Mouse (Mus musculus) spleen, adult 2 months (tissue): ENCODE measurements around the gene Ackr2. TPM values are rescaled to one million over a fixed set of nuclear protein-coding genes. Genes with fewer than 3 reads are reported as not detected.

Experiments used
- DNase-seq, 2 experiments: peaks; one replicate each; pipeline versions ENCODE4 v3.0.0 to v3.0.0-alpha.2; 2012 to 2021; ENCODE audit warnings: low spot score in 2 of 2, low read depth in 1 of 2
- H3K27ac ChIP-seq: fragments of 200-500 bp; 2 replicates; pipeline ENCODE4 v1.5.1; 2012; ENCODE audit warnings: low read length, inconsistent platforms; ENCODE audit not compliant: insufficient read depth
- H3K27me3 ChIP-seq: fragments of 200-500 bp; 2 replicates; pipeline ENCODE4 v1.6.1; 2012; ENCODE audit warnings: mild to moderate bottlenecking, moderate library complexity, low read length, inconsistent platforms; ENCODE audit not compliant: control insufficient read depth, insufficient read depth
- H3K36me3 ChIP-seq: fragments of 200-500 bp; 2 replicates; pipeline ENCODE4 v1.6.1; 2012; ENCODE audit warnings: mild to moderate bottlenecking, low read length, inconsistent platforms; ENCODE audit not compliant: control insufficient read depth, insufficient read depth
- H3K4me1 ChIP-seq: fragments of 200-500 bp; 2 replicates; pipeline ENCODE4 v1.6.1; 2011; ENCODE audit warnings: inconsistent platforms; ENCODE audit not compliant: control insufficient read depth, insufficient read depth, insufficient read length
- H3K4me3 ChIP-seq: fragments of 200-500 bp; 2 replicates; pipeline ENCODE4 v1.5.1; 2011; ENCODE audit warnings: mild to moderate bottlenecking, inconsistent platforms; ENCODE audit not compliant: insufficient read depth, insufficient read length; ENCODE audit errors: extremely low read depth
- CTCF ChIP-seq: fragments of 200-500 bp; IDR thresholded peaks from 2 replicates; pipeline ENCODE4 v1.5.1; 2011; ENCODE audit warnings: mild to moderate bottlenecking, inconsistent platforms; ENCODE audit not compliant: insufficient read depth, insufficient read length, insufficient replicate concordance; ENCODE audit errors: extremely low read depth
- POLR2A ChIP-seq: fragments of 200-500 bp; IDR thresholded peaks from 2 replicates; pipeline ENCODE4 v1.6.1; 2011; ENCODE audit warnings: low read depth, low read length, inconsistent platforms
- WGBS: fragments of 180-500 bp; shearing (Covaris S2); methylation state at CpG from one replicate; pipeline ENCODE4 v1.1.7; 2018; 5-methylcytosine and 5-hydroxymethylcytosine counted together
- polyA plus RNA-seq: library from polyadenylated mRNA; depleted of rRNA; stranded (reverse); fragments of >200 nt; gene quantifications from 2 replicates; pipeline ENCODE4 v1.2.3, GENCODE M21; 2012

Ackr2 gene
- polyA plus RNA-seq, 1 experiment, result 16.7 TPM

DNA sequence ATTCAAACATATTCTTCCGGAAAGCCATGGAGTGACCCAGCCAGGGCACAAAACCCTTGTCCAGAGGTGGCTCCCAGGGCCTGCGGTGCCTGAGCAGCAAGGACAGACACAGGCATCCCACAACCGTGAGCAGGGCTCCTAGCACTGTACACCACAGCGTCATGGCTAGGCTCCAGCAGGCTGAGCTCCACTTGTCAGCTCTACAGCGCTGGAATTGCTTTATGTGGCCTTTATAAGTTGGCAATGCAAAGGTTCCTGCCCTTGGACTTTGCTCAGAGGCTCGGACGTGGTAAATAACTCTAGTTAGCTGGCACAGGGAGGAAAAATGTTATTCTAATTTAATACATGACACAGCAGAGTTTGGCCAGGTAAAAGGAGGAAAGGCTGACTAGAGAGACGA lies 17.9 kb downstream of the Ackr2 start, which contains the start of gene Cyp8b1:
Gene Cyp8b1 (minus strand): TSS at position 204 of the 400 bp plus-strand sequence.
- no peak within 1 kb of the TSS for H3K4me3 ChIP-seq
- WGBS, result 84% methylated on average over 8 of the region's 8 CpGs
- DNase-seq, result no peak
- H3K27me3 ChIP-seq, result no peaks in the 10 kb centered on the region
- peaks cover 9% of the 10 kb centered on the region; the same call in 1 of the 2 replicates for H3K4me1 ChIP-seq
- no peak within 1 kb of the TSS for H3K27ac ChIP-seq
- TF ChIP-seq POLR2A, result no peak
- no peak for TF ChIP-seq CTCF
- H3K36me3 ChIP-seq, result no peaks in the 10 kb centered on the region

GRCm38 (mm10) chr9:121919027-121919501 lies 20.9 kb downstream of the Ackr2 start:
- Histone ChIP-seq H3K27ac (peak overlapping the region; percentile 39), H3K4me1 (peaks cover 9% of the 10 kb centered on the region; the same call in 1 of the 2 replicates), H3K27me3 (no peaks in the 10 kb centered on the region), H3K4me3 (no peak overlapping the region), H3K36me3 (no peaks in the 10 kb centered on the region)
- no peak for TF ChIP-seq CTCF
- peak; percentile 39; the same call in 1 of the 2 replicates for TF ChIP-seq POLR2A
- 18% methylated on average over 10 of the region's 10 CpGs for WGBS
- DNase-seq, result peak; percentile 49 to 66

GRCm38 (mm10) chr9:121923443-121923842 lies 25.3 kb downstream of the Ackr2 start:
- H3K27ac ChIP-seq, result no peak overlapping the region
- TF ChIP-seq POLR2A (no peak), CTCF (no peak)
- no peaks in the 10 kb centered on the region for H3K27me3 ChIP-seq
- no peak for DNase-seq
- peaks cover 28% of the 10 kb centered on the region; the same call in 1 of the 2 replicates for H3K4me1 ChIP-seq
- 82% methylated on average over 8 of the region's 8 CpGs for WGBS
- no peaks in the 10 kb centered on the region for H3K36me3 ChIP-seq
- no peak overlapping the region for H3K4me3 ChIP-seq

GRCm38 (mm10) chr9:121923906-121924305 lies 25.8 kb downstream of the Ackr2 start:
- Histone ChIP-seq H3K27ac (no peak overlapping the region), H3K4me3 (no peak overlapping the region), H3K4me1 (peaks cover 23% of the 10 kb centered on the region; the same call in 1 of the 2 replicates), H3K27me3 (no peaks in the 10 kb centered on the region), H3K36me3 (no peaks in the 10 kb centered on the region)
- WGBS, result 90% methylated on average over 5 of the region's 5 CpGs
- DNase-seq, result no peak
- no peak for TF ChIP-seq POLR2A
- TF ChIP-seq CTCF, result no peak

DNA sequence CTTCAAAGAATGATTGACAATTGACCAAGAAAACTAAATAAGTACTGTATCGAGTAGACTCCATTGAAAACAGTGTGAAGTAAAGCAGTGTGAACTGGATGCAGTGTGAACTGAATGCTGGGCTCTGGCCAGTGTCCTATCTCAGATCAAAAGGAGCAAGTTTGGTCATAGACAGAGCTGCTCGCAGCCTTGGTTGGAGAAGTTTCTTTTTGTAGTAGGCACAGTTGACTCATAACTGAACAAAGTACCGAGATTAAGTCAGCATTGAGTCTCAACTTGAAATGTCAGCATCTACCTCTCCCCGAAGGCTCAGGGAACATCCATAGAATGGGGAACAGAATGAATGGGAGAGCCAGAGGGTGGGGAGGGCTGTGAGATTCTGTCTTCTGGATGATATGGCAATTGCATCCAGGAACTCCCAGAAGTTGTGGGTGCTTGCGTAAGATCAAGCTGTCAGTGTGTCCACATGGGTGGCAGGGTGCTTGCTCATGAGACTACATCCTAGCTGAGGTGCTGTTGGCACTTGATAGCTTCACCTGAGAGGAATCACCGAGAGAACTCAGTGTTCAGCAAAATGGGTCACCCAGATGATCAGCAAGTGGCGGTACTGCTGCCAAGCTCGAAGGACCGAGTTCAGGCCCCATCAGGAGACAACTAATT lies 26.9 kb downstream of the Ackr2 start:
- TF ChIP-seq CTCF (no peak), POLR2A (no peak)
- no peak overlapping the region for H3K27ac ChIP-seq
- H3K4me1 ChIP-seq, result peaks cover 21% of the 10 kb centered on the region; the same call in 1 of the 2 replicates
- no peaks in the 10 kb centered on the region for H3K36me3 ChIP-seq
- WGBS, result 77% methylated on average over 9 of the region's 9 CpGs
- H3K4me3 ChIP-seq, result no peak overlapping the region
- DNase-seq, result no peak
- no peaks in the 10 kb centered on the region for H3K27me3 ChIP-seq

DNA sequence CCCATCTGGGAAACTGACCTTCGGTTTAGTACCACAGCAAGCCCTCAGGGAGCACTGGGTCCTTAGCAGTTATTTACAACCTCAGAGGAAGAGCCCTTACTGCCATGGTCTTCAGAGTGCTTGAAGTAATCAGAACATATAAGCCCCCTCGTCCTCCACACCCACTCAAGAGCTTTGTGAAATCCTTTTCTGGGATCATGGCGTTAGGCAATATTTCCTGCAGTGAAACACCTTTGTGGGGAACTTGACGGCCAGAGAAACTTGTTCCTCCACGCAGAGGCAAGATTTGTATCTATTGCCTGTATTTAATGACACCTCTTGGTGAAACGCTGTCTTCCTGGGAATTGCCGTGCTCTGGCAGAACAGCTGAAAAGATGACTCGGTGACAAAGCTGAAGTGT lies 27.8 kb downstream of the Ackr2 start:
- no peak for TF ChIP-seq CTCF
- TF ChIP-seq POLR2A, result no peak
- H3K36me3 ChIP-seq, result no peaks in the 10 kb centered on the region
- H3K27ac ChIP-seq, result no peak overlapping the region
- WGBS, result 68% methylated on average over 8 of the region's 8 CpGs
- no peaks in the 10 kb centered on the region for H3K27me3 ChIP-seq
- no peak overlapping the region for H3K4me3 ChIP-seq
- no peak for DNase-seq
- peaks cover 21% of the 10 kb centered on the region; the same call in 1 of the 2 replicates for H3K4me1 ChIP-seq

- peak in 1 of 2 experiments; percentile 47 for DNase-seq
- 23% methylated on average over 11 of the region's 11 CpGs for WGBS
- Histone ChIP-seq H3K27ac (peak overlapping the region; percentile 81), H3K4me3 (no peak overlapping the region), H3K4me1 (peaks cover 21% of the 10 kb centered on the region; the same call in 1 of the 2 replicates), H3K36me3 (no peaks in the 10 kb centered on the region), H3K27me3 (no peaks in the 10 kb centered on the region)
- TF ChIP-seq CTCF (no peak), POLR2A (no peak)
Observed at GRCm38 (mm10) chr9:121926634-121927405, 28.7 kb downstream of the Ackr2 start.
